Mouse (Mus musculus): ENCODE measurements around the gene Snx32.
"Not testable (repeated sequence)": the region's sequence is repeated elsewhere in the genome, so short reads cannot be mapped to it uniquely, and the experiment has no call there.

- not testable (repeated sequence) for TF ChIP-seq POLR2A (IDR thresholded peaks at IDR 0.05; ENCODE audit: borderline replicate concordance, low read depth, low read length); CTCF (IDR thresholded peaks at IDR 0.05; ENCODE audit: low read depth, low read length)
Observed at GRCm38 (mm10) chr19:5489721-5490120, 20.6 kb downstream of the Snx32 start.
